Mouse (Mus musculus) mesoderm, embryonic 11.5 days (tissue): ENCODE measurements around the gene Pfn3.

ENCODE experiments used
- DNase-seq: peaks from one replicate; pipeline ENCODE4 v3.0.0-alpha.2; 2012; ENCODE audit warnings: low read depth, low spot score

The Pfn3 gene

DNA sequence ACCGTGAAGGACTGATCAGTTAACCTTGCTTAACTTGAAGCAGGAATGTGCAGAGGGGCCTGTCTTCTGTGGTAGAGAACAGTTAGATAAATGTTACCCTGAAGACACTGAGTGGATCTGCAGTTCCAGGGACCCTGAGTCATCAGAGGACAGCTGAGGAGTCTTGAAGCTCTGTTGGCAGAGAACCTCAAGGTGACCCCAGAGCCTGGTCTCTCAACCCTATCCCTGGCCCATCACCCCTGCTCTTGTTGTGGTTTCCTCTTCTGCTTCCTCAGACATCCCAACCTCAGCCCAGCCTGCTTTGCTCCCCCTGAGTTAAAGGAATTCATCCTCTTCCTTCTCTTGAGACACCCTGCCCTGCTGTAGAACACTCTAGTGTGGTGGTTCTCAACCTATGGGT lies 16.9 kb downstream of the Pfn3 start, which contains the start of gene Slc34a1:
TSS of gene Slc34a1 (plus strand) at position 100 of the 400 bp plus-strand sequence.
- no peak for DNase-seq

DNA sequence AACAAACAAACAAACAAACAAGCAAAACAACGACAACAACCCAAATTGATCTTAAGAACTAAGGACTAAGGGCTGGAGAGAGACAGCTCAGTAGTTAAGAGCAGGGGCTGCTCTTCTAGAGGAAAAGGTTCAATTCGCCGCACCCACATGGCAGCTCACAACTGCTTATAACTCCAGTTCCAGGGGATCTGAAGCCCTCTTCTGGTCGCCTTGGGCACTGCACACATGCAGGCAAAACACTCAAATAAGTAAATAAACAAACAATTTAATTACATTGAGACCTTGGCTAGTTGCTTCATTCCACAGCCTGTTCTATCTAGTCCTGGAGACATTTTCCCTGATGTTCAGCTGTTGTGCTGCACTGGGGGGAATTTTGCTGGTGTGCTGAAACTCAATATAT lies 22.1 kb downstream of the Pfn3 start:
- no peak for DNase-seq

- DNase-seq = no peak
These were observed 23.4 kb downstream of the Pfn3 start for GRCm38 (mm10) chr13:55391626-55392029.

GRCm38 (mm10) chr13:55390644-55391043 lies 24.4 kb downstream of the Pfn3 start:
- no peak for DNase-seq

- DNase-seq = no peak
These were observed 33.2 kb downstream of the Pfn3 start for GRCm38 (mm10) chr13:55381790-55382189.

GRCm38 (mm10) chr13:55378907-55379580 lies 36.0 kb downstream of the Pfn3 start:
- DNase-seq = no peak

GRCm38 (mm10) chr13:55375877-55376276 lies 39.2 kb downstream of the Pfn3 start:
- DNase-seq = no peak

- DNase-seq = no peak
These were observed 40.7 kb downstream of the Pfn3 start for GRCm38 (mm10) chr13:55374206-55374924.

GRCm38 (mm10) chr13:55371740-55372139 lies 43.3 kb downstream of the Pfn3 start:
- no peak for DNase-seq

- DNase-seq = no peak
These were observed 43.9 kb downstream of the Pfn3 start for GRCm38 (mm10) chr13:55371007-55371681.

DNA sequence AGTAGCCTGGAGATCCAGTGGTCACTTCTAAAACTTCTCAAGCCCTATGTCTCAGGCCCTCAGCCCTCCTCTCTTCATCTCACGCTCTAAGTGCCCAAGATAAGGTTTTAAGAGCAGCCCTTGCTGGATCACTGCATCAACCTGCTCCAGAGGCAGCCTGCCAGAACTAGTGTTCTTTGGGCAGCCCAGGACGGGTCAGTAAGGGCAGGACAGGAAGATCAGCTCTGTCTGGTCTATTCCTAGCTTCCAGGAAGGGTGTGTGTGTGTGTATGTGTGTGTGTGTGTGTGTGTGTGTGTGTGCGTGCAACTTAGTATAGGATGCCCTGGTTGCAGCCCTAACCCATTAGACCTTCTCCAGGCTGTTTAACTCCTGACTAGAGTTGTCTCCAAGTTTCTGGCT lies 44.8 kb downstream of the Pfn3 start:
- DNase-seq = no peak

GRCm38 (mm10) chr13:55369531-55370114 lies 45.4 kb downstream of the Pfn3 start, which contains the start of gene Rgs14:
Rgs14 (plus strand) TSS chr13:55369732.
- no peak for DNase-seq

- DNase-seq = no peak
These were observed 46.6 kb downstream of the Pfn3 start for GRCm38 (mm10) chr13:55368401-55368800.
